Mouse (Mus musculus) brain, adult 2 months (tissue): ENCODE data around the gene Ppp6c.
"Not testable (repeated sequence)": the region's sequence is repeated elsewhere in the genome, so short reads cannot be mapped to it uniquely, and the experiment has no call there.

Experiments
- DNase-seq: peaks from one replicate; pipeline ENCODE4 v3.0.0; 2011; ENCODE audit warnings: low read depth, low spot score

Ppp6c gene

GRCm38 (mm10) chr2:39226019-39226640 is at the start of gene Ppp6c:
Gene Ppp6c (minus strand): TSS chr2:39226451.
- DNase-seq, result peak; percentile 100

- peak; percentile 44 for DNase-seq
These were observed 42.1 kb upstream of the Ppp6c start for GRCm38 (mm10) chr2:39268357-39268756.

GRCm38 (mm10) chr2:39252275-39252674 is 26.0 kb upstream of the Ppp6c start:
- peak; percentile 89 for DNase-seq

- DNase-seq, result not testable (repeated sequence)
These were observed 20.6 kb upstream of the Ppp6c start for GRCm38 (mm10) chr2:39246862-39247261.

- DNase-seq, result no peak
These were observed 480 bp upstream of the Ppp6c start for GRCm38 (mm10) chr2:39226731-39227130.

GRCm38 (mm10) chr2:39225331-39226018 is 776 bp downstream of the Ppp6c start:
- DNase-seq, result peak; percentile 20

- peak; percentile 19 for DNase-seq
These were observed 1.6 kb downstream of the Ppp6c start for GRCm38 (mm10) chr2:39224621-39225020.

GRCm38 (mm10) chr2:39220010-39220409 is 6.2 kb downstream of the Ppp6c start:
- peak; percentile 65 for DNase-seq

GRCm38 (mm10) chr2:39219034-39219433 is 7.2 kb downstream of the Ppp6c start:
- DNase-seq, result no peak

- no peak for DNase-seq
These were observed 9.1 kb downstream of the Ppp6c start for GRCm38 (mm10) chr2:39217150-39217549.

GRCm38 (mm10) chr2:39210738-39211137 is 15.5 kb downstream of the Ppp6c start:
- no peak for DNase-seq

GRCm38 (mm10) chr2:39203359-39203758 is 22.9 kb downstream of the Ppp6c start:
- DNase-seq, result no peak

- peak; percentile 62 for DNase-seq
These were observed 31.4 kb downstream of the Ppp6c start for GRCm38 (mm10) chr2:39194809-39195208.

- peak; percentile 100 for DNase-seq
These were observed 35.6 kb downstream of the Ppp6c start, which contains the start of gene Scai for GRCm38 (mm10) chr2:39190561-39191056. Gene Scai (minus strand): TSS chr2:39190734.

GRCm38 (mm10) chr2:39189961-39190560 is 36.2 kb downstream of the Ppp6c start:
- DNase-seq, result peak; percentile 37

- DNase-seq, result no peak
These were observed 40.3 kb downstream of the Ppp6c start for GRCm38 (mm10) chr2:39185942-39186341.

- DNase-seq, result peak; percentile 63
These were observed 42.7 kb downstream of the Ppp6c start for GRCm38 (mm10) chr2:39183587-39183986.

GRCm38 (mm10) chr2:39160996-39161395 is 65.3 kb downstream of the Ppp6c start:
- no peak for DNase-seq

- peak; percentile 79 for DNase-seq
These were observed 68.3 kb downstream of the Ppp6c start for GRCm38 (mm10) chr2:39157916-39158315.

GRCm38 (mm10) chr2:39156821-39157220 is 69.4 kb downstream of the Ppp6c start:
- DNase-seq, result no peak

GRCm38 (mm10) chr2:39150943-39151342 is 75.3 kb downstream of the Ppp6c start:
- peak; percentile 59 for DNase-seq

- no peak for DNase-seq
These were observed 78.2 kb downstream of the Ppp6c start for GRCm38 (mm10) chr2:39148075-39148474.

GRCm38 (mm10) chr2:39146469-39146868 is 79.8 kb downstream of the Ppp6c start:
- no peak for DNase-seq
